Mouse (Mus musculus): ENCODE results near the gene Raph1. TPM values are rescaled to one million over a fixed set of nuclear protein-coding genes. Genes with fewer than 3 reads are reported as not detected.

Raph1 gene
- polyA plus RNA-seq, 1 experiment from 2014 or later, result 33.7 TPM

DNA sequence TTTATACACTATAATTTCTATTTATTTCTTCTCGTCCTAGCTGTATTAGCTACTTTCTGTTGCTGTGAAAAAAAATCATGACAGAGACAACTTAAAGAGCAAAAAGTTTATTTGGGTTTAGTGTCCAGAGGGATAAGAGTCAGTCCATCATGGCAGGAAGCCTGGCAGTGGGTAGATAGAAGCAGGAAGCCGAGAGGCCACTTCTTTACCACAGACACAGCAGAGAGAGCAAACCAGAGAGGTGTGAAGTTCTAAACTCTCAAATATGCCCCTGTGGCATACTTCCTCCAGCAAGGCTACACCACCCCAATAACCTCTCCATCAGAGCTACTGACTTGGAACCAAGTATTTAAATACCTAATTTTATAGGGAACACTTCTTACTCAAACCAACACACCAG, 36.3 kb downstream of the Raph1 start:
- Histone ChIP-seq H3K36me3 (ENCODE audit: control insufficient read depth, insufficient read depth, low read length) (peaks cover 15% of the 10 kb centered on the region), H3K9me3 (ENCODE audit: control insufficient read depth, low read length) (no peaks in the 10 kb centered on the region), H3K4me3 (ENCODE audit: low read depth, low read length) (no peak overlapping the region), H3K4me1 (ENCODE audit: control insufficient read depth, insufficient read depth, low read length) (no peaks in the 10 kb centered on the region), H3K9ac (replicated peaks; ENCODE audit: low read depth, low read length) (no peak overlapping the region), H3K27me3 (ENCODE audit: control insufficient read depth, insufficient read depth, low read length) (no peaks in the 10 kb centered on the region), H3K4me2 (ENCODE audit: low read depth, low read length) (no peak overlapping the region), H3K27ac (ENCODE audit: low read depth, low read length) (no peak overlapping the region)
- no peak for ATAC-seq (ENCODE audit: low read depth)
- 89% methylated on average over 2 of the region's 2 CpGs for WGBS

DNA sequence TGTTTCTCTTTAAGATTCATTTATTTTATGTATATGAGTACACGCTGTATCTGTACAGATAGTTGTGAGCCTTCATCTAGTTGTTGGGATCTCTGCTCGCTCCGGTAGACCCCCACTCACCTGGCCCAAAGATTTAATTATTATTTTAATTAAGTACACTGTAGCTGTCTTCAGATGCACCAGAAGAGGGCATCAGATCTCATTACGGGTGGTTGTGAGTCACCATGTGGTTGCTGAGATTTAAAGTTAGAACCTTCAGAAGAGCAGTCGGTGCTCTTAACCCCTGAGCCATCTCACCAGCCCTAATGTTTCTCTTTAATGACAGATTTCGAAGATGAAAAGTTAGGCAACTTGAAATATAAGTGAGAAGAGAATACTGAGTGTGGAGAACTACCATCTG, 36.8 kb downstream of the Raph1 start:
- peaks cover 19% of the 10 kb centered on the region for H3K36me3 ChIP-seq (ENCODE audit: control insufficient read depth, insufficient read depth, low read length)
- no peak for ATAC-seq (ENCODE audit: low read depth)
- no peak overlapping the region for H3K4me2 ChIP-seq (ENCODE audit: low read depth, low read length)

DNA sequence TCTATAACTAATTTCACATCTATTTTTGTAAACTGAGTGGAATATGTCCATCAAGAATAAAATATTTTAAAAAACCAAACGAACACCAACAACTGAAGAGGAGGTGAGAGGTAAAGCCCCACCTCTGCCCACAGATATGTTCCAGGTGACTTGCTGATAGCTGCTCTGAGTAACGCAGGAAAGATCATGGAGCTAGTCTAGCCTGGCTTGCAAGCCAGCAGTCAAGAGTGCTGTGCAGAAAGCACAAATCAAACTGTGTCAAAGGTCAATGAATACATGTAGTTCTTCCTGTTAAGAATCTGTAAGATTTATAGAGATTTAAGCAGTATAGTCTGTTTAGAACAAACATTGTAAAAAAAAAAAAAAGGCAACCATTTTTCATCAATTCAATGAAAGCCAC, 56.3 kb downstream of the Raph1 start:
- Histone ChIP-seq H3K36me3 (ENCODE audit: control insufficient read depth, insufficient read depth, low read length) (peaks cover 6% of the 10 kb centered on the region; the same call in 1 of the 2 replicates), H3K27ac (ENCODE audit: low read depth, low read length) (no peak overlapping the region), H3K4me1 (ENCODE audit: control insufficient read depth, insufficient read depth, low read length) (no peaks in the 10 kb centered on the region), H3K9ac (replicated peaks; ENCODE audit: low read depth, low read length) (no peak overlapping the region), H3K4me3 (ENCODE audit: low read depth, low read length) (no peak overlapping the region), H3K27me3 (ENCODE audit: control insufficient read depth, insufficient read depth, low read length) (no peaks in the 10 kb centered on the region), H3K4me2 (ENCODE audit: low read depth, low read length) (no peak overlapping the region), H3K9me3 (ENCODE audit: control insufficient read depth, low read length) (no peaks in the 10 kb centered on the region)
- 72% methylated on average over 2 of the region's 2 CpGs for WGBS
- ATAC-seq (ENCODE audit: low read depth), result no peak

More for the DNA sequence above, 36.8 kb downstream of the Raph1 start:
- Histone ChIP-seq H3K4me3 (ENCODE audit: low read depth, low read length) (no peak overlapping the region), H3K27ac (ENCODE audit: low read depth, low read length) (no peak overlapping the region), H3K4me1 (ENCODE audit: control insufficient read depth, insufficient read depth, low read length) (no peaks in the 10 kb centered on the region), H3K9me3 (ENCODE audit: control insufficient read depth, low read length) (no peaks in the 10 kb centered on the region), H3K9ac (replicated peaks; ENCODE audit: low read depth, low read length) (no peak overlapping the region), H3K27me3 (ENCODE audit: control insufficient read depth, insufficient read depth, low read length) (no peaks in the 10 kb centered on the region)
- 94% methylated on average over 6 of the region's 6 CpGs for WGBS

DNA sequence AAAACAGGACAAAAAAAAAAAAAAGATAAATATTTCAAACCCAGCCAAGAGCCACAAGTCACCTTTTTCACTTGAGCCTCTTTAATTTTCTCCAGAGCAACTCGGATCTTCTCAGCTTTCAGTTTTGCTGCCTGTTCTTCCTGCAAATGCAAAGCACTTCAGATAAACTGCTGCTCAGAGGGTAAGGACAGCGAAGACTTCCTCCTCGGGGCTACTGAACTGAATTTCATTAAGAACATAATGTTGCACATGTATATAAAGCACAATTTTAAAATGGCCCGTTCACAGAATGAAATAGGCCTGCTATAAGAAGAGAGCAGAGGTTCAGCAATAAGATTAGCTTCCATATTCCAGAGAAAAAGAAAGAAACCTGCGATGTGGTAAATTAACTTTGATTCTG, 63.4 kb downstream of the Raph1 start:
- ATAC-seq (ENCODE audit: low read depth), result no peak
- Histone ChIP-seq H3K9me3 (ENCODE audit: control insufficient read depth, low read length) (no peaks in the 10 kb centered on the region), H3K9ac (replicated peaks; ENCODE audit: low read depth, low read length) (no peak overlapping the region), H3K4me1 (ENCODE audit: control insufficient read depth, insufficient read depth, low read length) (no peaks in the 10 kb centered on the region), H3K36me3 (ENCODE audit: control insufficient read depth, insufficient read depth, low read length) (peaks cover 4% of the 10 kb centered on the region), H3K27ac (ENCODE audit: low read depth, low read length) (no peak overlapping the region), H3K4me2 (ENCODE audit: low read depth, low read length) (no peak overlapping the region), H3K27me3 (ENCODE audit: control insufficient read depth, insufficient read depth, low read length) (no peaks in the 10 kb centered on the region), H3K4me3 (ENCODE audit: low read depth, low read length) (no peak overlapping the region)
- WGBS, result 81% methylated on average over 5 of the region's 5 CpGs

DNA sequence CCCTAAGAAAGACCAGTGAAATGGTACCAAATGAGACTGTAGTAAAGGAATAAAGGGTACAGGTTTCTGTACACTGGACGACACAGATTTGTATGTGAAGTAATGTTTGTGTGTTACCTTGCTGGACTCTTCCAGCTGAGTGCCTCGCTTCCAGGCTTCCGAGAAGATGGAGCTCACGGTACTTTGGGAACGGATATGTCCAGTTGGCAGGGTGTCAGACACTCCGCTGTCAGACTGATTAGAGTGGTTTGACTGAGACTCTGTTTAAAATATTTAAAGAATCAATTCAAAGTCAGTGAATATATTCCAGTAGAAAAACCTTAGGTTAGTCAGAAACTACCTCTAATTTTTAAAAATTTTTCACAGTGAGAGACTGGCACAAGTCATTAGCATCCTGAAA, 73.5 kb downstream of the Raph1 start:
- H3K27ac ChIP-seq (ENCODE audit: low read depth, low read length), result no peak overlapping the region
- no peak overlapping the region for H3K4me3 ChIP-seq (ENCODE audit: low read depth, low read length)
- no peak overlapping the region for H3K9ac ChIP-seq (replicated peaks; ENCODE audit: low read depth, low read length)
- H3K4me1 ChIP-seq (ENCODE audit: control insufficient read depth, insufficient read depth, low read length), result no peaks in the 10 kb centered on the region
- no peak for ATAC-seq (ENCODE audit: low read depth)
- WGBS, result 94% methylated on average over 6 of the region's 6 CpGs
- no peaks in the 10 kb centered on the region for H3K27me3 ChIP-seq (ENCODE audit: control insufficient read depth, insufficient read depth, low read length)
- no peaks in the 10 kb centered on the region for H3K9me3 ChIP-seq (ENCODE audit: control insufficient read depth, low read length)
- peaks cover 27% of the 10 kb centered on the region for H3K36me3 ChIP-seq (ENCODE audit: control insufficient read depth, insufficient read depth, low read length)
- H3K4me2 ChIP-seq (ENCODE audit: low read depth, low read length), result no peak overlapping the region

DNA sequence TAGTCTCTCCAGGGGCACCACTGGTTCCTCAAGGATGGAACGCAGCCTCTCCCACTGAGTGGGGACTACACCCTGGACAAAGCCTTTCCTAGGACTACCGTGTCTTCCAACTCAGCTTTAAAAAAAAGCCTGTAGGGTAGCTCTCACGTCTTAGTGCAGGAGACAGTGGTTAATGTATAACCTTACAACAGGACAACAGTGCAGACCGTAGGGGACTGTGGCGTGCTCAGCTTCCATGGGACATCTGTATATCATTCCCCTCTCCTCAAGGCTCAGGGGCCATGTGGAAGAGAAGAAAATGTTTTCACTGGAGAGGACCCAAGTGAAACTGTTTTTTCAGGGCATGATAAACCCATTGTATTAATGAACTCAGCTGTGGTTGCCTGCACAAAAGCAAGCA, 74.5 kb downstream of the Raph1 start:
- no peaks in the 10 kb centered on the region for H3K9me3 ChIP-seq (ENCODE audit: control insufficient read depth, low read length)
- no peaks in the 10 kb centered on the region for H3K27me3 ChIP-seq (ENCODE audit: control insufficient read depth, insufficient read depth, low read length)
- H3K27ac ChIP-seq (ENCODE audit: low read depth, low read length), result no peak overlapping the region
- no peaks in the 10 kb centered on the region for H3K4me1 ChIP-seq (ENCODE audit: control insufficient read depth, insufficient read depth, low read length)
- H3K36me3 ChIP-seq (ENCODE audit: control insufficient read depth, insufficient read depth, low read length), result peaks cover 33% of the 10 kb centered on the region
- 47% methylated on average over 5 of the region's 5 CpGs for WGBS
- H3K9ac ChIP-seq (replicated peaks; ENCODE audit: low read depth, low read length), result no peak overlapping the region
- no peak overlapping the region for H3K4me2 ChIP-seq (ENCODE audit: low read depth, low read length)
- no peak overlapping the region for H3K4me3 ChIP-seq (ENCODE audit: low read depth, low read length)
- no peak for ATAC-seq (ENCODE audit: low read depth)

DNA sequence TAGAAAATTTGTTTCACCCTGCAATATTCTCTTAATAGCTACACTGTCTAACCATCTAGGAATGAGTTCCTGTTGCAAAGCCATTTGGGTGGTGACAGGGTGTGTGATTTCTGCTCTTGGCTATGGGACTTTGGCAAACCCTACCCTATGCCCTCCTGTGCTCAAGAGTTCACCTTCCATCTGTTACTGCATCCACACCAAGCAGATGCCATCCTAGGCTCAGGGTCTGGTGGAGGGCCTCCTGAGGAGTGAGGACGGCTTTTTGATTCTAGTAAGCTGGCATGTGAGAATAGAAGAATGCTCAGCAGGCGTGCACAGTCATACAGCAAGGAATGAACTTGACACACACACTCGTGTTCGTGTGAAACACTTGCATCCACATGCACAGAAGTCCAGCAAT, 76.4 kb downstream of the Raph1 start:
- no peak for ATAC-seq (ENCODE audit: low read depth)
- no peak overlapping the region for H3K9ac ChIP-seq (replicated peaks; ENCODE audit: low read depth, low read length)
- H3K4me3 ChIP-seq (ENCODE audit: low read depth, low read length), result no peak overlapping the region
- H3K36me3 ChIP-seq (ENCODE audit: control insufficient read depth, insufficient read depth, low read length), result peaks cover 31% of the 10 kb centered on the region; the same call in 1 of the 2 replicates
- no peak overlapping the region for H3K4me2 ChIP-seq (ENCODE audit: low read depth, low read length)
- WGBS, result 91% methylated on average over 4 of the region's 4 CpGs
- H3K27ac ChIP-seq (ENCODE audit: low read depth, low read length), result no peak overlapping the region
- no peaks in the 10 kb centered on the region for H3K9me3 ChIP-seq (ENCODE audit: control insufficient read depth, low read length)
- no peaks in the 10 kb centered on the region for H3K27me3 ChIP-seq (ENCODE audit: control insufficient read depth, insufficient read depth, low read length)
- no peaks in the 10 kb centered on the region for H3K4me1 ChIP-seq (ENCODE audit: control insufficient read depth, insufficient read depth, low read length)

DNA sequence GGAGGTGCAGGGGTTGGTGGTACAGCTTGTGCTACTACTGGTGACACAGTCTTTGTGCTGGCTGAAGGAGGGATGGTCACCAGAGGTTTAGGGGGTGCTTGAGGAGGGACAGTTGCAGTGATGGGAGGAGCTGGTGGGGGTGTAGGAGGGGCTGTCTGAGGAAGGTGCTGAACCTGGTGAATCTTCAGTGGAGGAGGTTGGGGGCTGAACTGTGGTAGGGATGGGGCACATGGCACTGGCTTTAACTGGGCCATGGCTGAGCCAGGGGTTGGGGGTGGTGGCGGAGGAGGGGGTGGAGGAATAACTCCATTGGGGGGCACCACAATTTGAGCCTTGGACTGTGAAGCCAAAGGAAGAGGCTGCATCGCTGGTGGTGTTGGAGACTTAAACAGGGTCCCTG, 77.2 kb downstream of the Raph1 start:
- H3K27ac ChIP-seq (ENCODE audit: low read depth, low read length), result no peak overlapping the region
- H3K4me1 ChIP-seq (ENCODE audit: control insufficient read depth, insufficient read depth, low read length), result no peaks in the 10 kb centered on the region
- 98% methylated on average over 2 of the region's 2 CpGs for WGBS
- H3K27me3 ChIP-seq (ENCODE audit: control insufficient read depth, insufficient read depth, low read length), result no peaks in the 10 kb centered on the region
- no peak overlapping the region for H3K4me2 ChIP-seq (ENCODE audit: low read depth, low read length)
- H3K9ac ChIP-seq (replicated peaks; ENCODE audit: low read depth, low read length), result no peak overlapping the region
- H3K36me3 ChIP-seq (ENCODE audit: control insufficient read depth, insufficient read depth, low read length), result peaks cover 23% of the 10 kb centered on the region; the same call in 1 of the 2 replicates
- no peak overlapping the region for H3K4me3 ChIP-seq (ENCODE audit: low read depth, low read length)
- no peak for ATAC-seq (ENCODE audit: low read depth)
- no peaks in the 10 kb centered on the region for H3K9me3 ChIP-seq (ENCODE audit: control insufficient read depth, low read length)

DNA sequence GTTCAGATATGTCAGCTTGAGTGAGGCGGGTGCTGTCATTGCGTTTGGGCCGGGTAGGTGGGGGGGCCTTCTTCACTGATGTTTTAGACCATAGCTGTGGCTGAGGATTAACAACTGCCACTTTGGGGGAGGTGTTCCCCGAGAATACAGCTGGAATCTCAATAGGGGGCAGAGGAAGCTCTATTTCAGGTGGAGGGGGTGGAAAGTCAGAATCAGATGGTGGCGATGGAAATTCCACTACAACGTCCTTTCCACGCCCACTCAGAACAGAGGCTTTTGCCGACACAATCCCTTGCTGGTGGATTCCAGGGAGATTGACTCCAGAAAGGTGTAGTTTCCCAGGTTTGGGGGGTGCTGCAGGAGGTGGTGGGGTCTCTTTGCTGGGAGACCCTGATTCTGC, 78.3 kb downstream of the Raph1 start:
- Histone ChIP-seq H3K9ac (replicated peaks; ENCODE audit: low read depth, low read length) (no peak overlapping the region), H3K4me3 (ENCODE audit: low read depth, low read length) (no peak overlapping the region), H3K27me3 (ENCODE audit: control insufficient read depth, insufficient read depth, low read length) (no peaks in the 10 kb centered on the region), H3K9me3 (ENCODE audit: control insufficient read depth, low read length) (no peaks in the 10 kb centered on the region), H3K4me1 (ENCODE audit: control insufficient read depth, insufficient read depth, low read length) (no peaks in the 10 kb centered on the region), H3K27ac (ENCODE audit: low read depth, low read length) (no peak overlapping the region), H3K36me3 (ENCODE audit: control insufficient read depth, insufficient read depth, low read length) (peaks cover 23% of the 10 kb centered on the region; the same call in 1 of the 2 replicates), H3K4me2 (ENCODE audit: low read depth, low read length) (no peak overlapping the region)
- WGBS, result 92% methylated on average over 8 of the region's 8 CpGs
- ATAC-seq (ENCODE audit: low read depth), result no peak

DNA sequence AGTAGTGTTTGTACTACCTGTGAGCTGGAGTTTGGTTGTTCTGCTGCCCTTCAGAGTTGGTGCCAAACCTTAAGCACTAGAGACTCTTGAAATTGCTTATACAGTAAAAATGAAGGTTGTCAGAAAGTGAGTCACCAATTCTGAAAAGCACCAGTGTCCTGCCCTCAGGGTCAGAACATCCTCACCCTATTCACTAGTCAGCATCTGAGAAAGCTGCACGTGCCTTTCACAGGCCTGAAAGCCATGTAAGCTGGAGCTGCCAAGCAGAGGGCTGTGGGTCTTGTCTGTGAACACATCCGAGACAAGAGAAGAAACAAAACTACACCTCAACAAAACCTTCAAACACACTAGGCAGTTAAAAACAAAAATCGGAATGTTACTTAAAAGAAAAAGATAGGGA, 81.3 kb downstream of the Raph1 start:
- Histone ChIP-seq H3K4me1 (ENCODE audit: control insufficient read depth, insufficient read depth, low read length) (no peaks in the 10 kb centered on the region), H3K27ac (ENCODE audit: low read depth, low read length) (no peak overlapping the region), H3K27me3 (ENCODE audit: control insufficient read depth, insufficient read depth, low read length) (no peaks in the 10 kb centered on the region), H3K9me3 (ENCODE audit: control insufficient read depth, low read length) (no peaks in the 10 kb centered on the region), H3K9ac (replicated peaks; ENCODE audit: low read depth, low read length) (no peak overlapping the region), H3K36me3 (ENCODE audit: control insufficient read depth, insufficient read depth, low read length) (peaks cover 25% of the 10 kb centered on the region; the same call in 1 of the 2 replicates), H3K4me3 (ENCODE audit: low read depth, low read length) (no peak overlapping the region), H3K4me2 (ENCODE audit: low read depth, low read length) (no peak overlapping the region)
- 79% methylated on average over 3 of the region's 3 CpGs for WGBS
- ATAC-seq (ENCODE audit: low read depth), result no peak
